Mouse (Mus musculus) spleen, adult 2 months (tissue): Measurements from ENCODE around the gene Mrpl33.

Source experiments
- CTCF ChIP-seq: fragments of 200-500 bp; IDR thresholded peaks from 2 replicates; pipeline ENCODE4 v1.5.1; 2011; ENCODE audit warnings: mild to moderate bottlenecking, inconsistent platforms; ENCODE audit not compliant: insufficient read depth, insufficient read length, insufficient replicate concordance; ENCODE audit errors: extremely low read depth
- POLR2A ChIP-seq: fragments of 200-500 bp; IDR thresholded peaks from 2 replicates; pipeline ENCODE4 v1.6.1; 2011; ENCODE audit warnings: low read depth, low read length, inconsistent platforms

- TF ChIP-seq CTCF (no peak), POLR2A (no peak)
Observed at GRCm38 (mm10) chr5:31693191-31693590, 96.5 kb downstream of the Mrpl33 start.
